Comparison of ENCODE assay signal across 17 mouse cellular contexts in genomic region chr11:87240141-87240832, GRCm38 (mm10).
DNase-seq lines count a peak whose midpoint lies in the region; ATAC-seq and TF ChIP-seq lines count a peak whose summit lies in the region.
"Had no signal": no experiment of that assay in that cellular context is flagged by ENCODE, and none has a peak within 500 bp of the region (broad histone marks: within the 10 kb centered on the region; RNA-seq: fewer than 3 reads in every experiment).

No protein-coding gene starts in this region.

- H3K9me3 ChIP-seq in heart, embryonic 13.5 days: no peaks in the 10 kb centered on the region
- no peaks in the 10 kb centered on the region for H3K9me3 ChIP-seq in CH12.LX (replicated peaks; ENCODE audit: low read length)
- H3K9me3 ChIP-seq in neural tube, embryonic 15.5 days (replicated peaks): no peaks in the 10 kb centered on the region
- H3K9me3 ChIP-seq: hindbrain, embryonic 13.5 days; lung, embryonic 15.5 days had no signal

- dilution Hi-C loops in CH12.LX (cut with MboI; ENCODE audit: extremely low pct_ligation_motif_present, extremely low pct_unique_long_range_greater_than_20kb, low sequenced_read_pairs): no loop called here

- no peak overlapping the region for H3K4me3 ChIP-seq in heart, embryonic 13.5 days
- H3K4me3 ChIP-seq in CH12.LX (replicated peaks in 1 of 3; ENCODE audit: low read depth in 2 of 3, low read length in 2 of 3, poor library complexity in 1 of 3): no peak overlapping the region
- no peak overlapping the region for H3K4me3 ChIP-seq in olfactory bulb, adult 2 months (ENCODE audit: insufficient read depth, low read depth, low read length)
- H3K4me3 ChIP-seq in neural tube, embryonic 15.5 days (replicated peaks): no peak overlapping the region
- H3K4me3 ChIP-seq: hindbrain, embryonic 13.5 days; lung, embryonic 15.5 days; myocyte had no signal

- H3K79me2 ChIP-seq in CH12.LX (replicated peaks; ENCODE audit: control insufficient read depth, extremely low read depth, insufficient read depth, poor library complexity, severe bottlenecking): no peaks in the 10 kb centered on the region

- no peaks in the 10 kb centered on the region for H3K27me3 ChIP-seq in heart, embryonic 13.5 days (replicated peaks)
- H3K27me3 ChIP-seq in CH12.LX (replicated peaks): no peaks in the 10 kb centered on the region
- H3K27me3 ChIP-seq in neural tube, embryonic 15.5 days (replicated peaks): no peaks in the 10 kb centered on the region
- H3K27me3 ChIP-seq: hindbrain, embryonic 13.5 days; lung, embryonic 15.5 days had no signal

- WGBS in heart, embryonic 13.5 days: 61% methylated on average over 15 of the region's 15 CpGs
- WGBS in olfactory bulb, adult 2 months: 42% methylated on average over 15 of the region's 15 CpGs
- WGBS in neural tube, embryonic 15.5 days: 86% methylated on average over 15 of the region's 15 CpGs

- H3K4me1 ChIP-seq in heart, embryonic 13.5 days: peaks cover 51% of the 10 kb centered on the region
- peaks cover 8 to 56% of the 10 kb centered on the region in 2 experiments for H3K4me1 ChIP-seq in CH12.LX (ENCODE audit: control insufficient read depth in 1 of 2, insufficient read depth in 2 of 2)
- H3K4me1 ChIP-seq in olfactory bulb, adult 2 months (ENCODE audit: control insufficient read depth, insufficient read depth, low read length): peaks cover 27% of the 10 kb centered on the region
- no peaks in the 10 kb centered on the region for H3K4me1 ChIP-seq in neural tube, embryonic 15.5 days
- H3K4me1 ChIP-seq: hindbrain, embryonic 13.5 days; lung, embryonic 15.5 days had no signal

- DNase-seq in heart, adult 9 months (ENCODE audit: low spot score in 2 of 2): no peak
- peak; percentile 35 for DNase-seq in CH12.LX (ENCODE audit: extremely low read depth)
- DNase-seq in kidney, adult 8-10 months: peak; percentile 19 to 32
- DNase-seq in right cerebral cortex, postnatal 4 days: no peak
- DNase-seq in cerebellum, adult 11 months: no peak
- DNase-seq: adrenal gland, postnatal 10 days; cerebellum, postnatal 36 days; gastrocnemius, postnatal 25 days; liver; retina, postnatal 1 day had no signal

- H3K36me3 ChIP-seq in heart, embryonic 13.5 days: peaks cover 9% of the 10 kb centered on the region; the same call in 1 of the 2 replicates
- H3K36me3 ChIP-seq in CH12.LX (replicated peaks in 1 of 2; ENCODE audit: control insufficient read depth in 1 of 2, insufficient read depth in 1 of 2, low read length in 1 of 2): peaks cover 8 to 41% of the 10 kb centered on the region in 2 experiments
- peaks cover 16% of the 10 kb centered on the region; the same call in 1 of the 2 replicates for H3K36me3 ChIP-seq in neural tube, embryonic 15.5 days
- H3K36me3 ChIP-seq: lung, embryonic 15.5 days had no signal

- in situ Hi-C loops in CH12.LX (cut with MboI; ENCODE audit: low pct_ligation_motif_present, low pct_unique_long_range_greater_than_20kb, low sequenced_read_pairs): no loop called here

- TF ChIP-seq CTCF in CH12.LX (conservative IDR thresholded peaks at IDR 0.05 in 1 of 2, IDR thresholded peaks at IDR 0.05 in 1 of 2; ENCODE audit: low read depth in 2 of 2, low read length in 2 of 2): no peak
- no peak for TF ChIP-seq CTCF in olfactory bulb, adult 2 months (IDR thresholded peaks at IDR 0.05; ENCODE audit: insufficient read depth, low read depth, low read length)

- TF ChIP-seq EP300 in CH12.LX (IDR thresholded peaks at IDR 0.05; ENCODE audit: low read length): peak; percentile 10; the same call in 1 of the 2 replicates

- peak overlapping the region; percentile 14; the same call in 1 of the 2 replicates for H3K4me2 ChIP-seq in heart, embryonic 13.5 days
- no peak overlapping the region for H3K4me2 ChIP-seq in CH12.LX (ENCODE audit: insufficient read depth, low read depth, poor library complexity, severe bottlenecking)
- no peak overlapping the region for H3K4me2 ChIP-seq in neural tube, embryonic 15.5 days
- H3K4me2 ChIP-seq: hindbrain, embryonic 13.5 days; lung, embryonic 15.5 days had no signal

- ATAC-seq in heart, embryonic 13.5 days (ENCODE audit: extremely low read depth, insufficient number of reproducible peaks, low FRiP score, low TSS enrichment): no peak
- ATAC-seq in neural tube, embryonic 15.5 days (ENCODE audit: low FRiP score): no peak
- ATAC-seq: forebrain, embryonic 14.5 days had no signal

- peak overlapping the region; percentile 34; the same call in 1 of the 2 replicates for H3K9ac ChIP-seq in heart, embryonic 13.5 days
- H3K9ac ChIP-seq in CH12.LX (ENCODE audit: insufficient read depth, low read depth): no peak overlapping the region
- H3K9ac ChIP-seq in neural tube, embryonic 15.5 days (replicated peaks): no peak overlapping the region
- H3K9ac ChIP-seq: hindbrain, embryonic 13.5 days; lung, embryonic 15.5 days had no signal

- TF ChIP-seq POLR2A in CH12.LX (IDR thresholded peaks at IDR 0.05; ENCODE audit: low read depth, low read length): no peak
- TF ChIP-seq POLR2A in olfactory bulb, adult 2 months (IDR thresholded peaks at IDR 0.05; ENCODE audit: insufficient read depth, low read depth, low read length): no peak

- peak overlapping the region; percentile 68 for H3K27ac ChIP-seq in heart, embryonic 13.5 days (replicated peaks)
- no peak overlapping the region for H3K27ac ChIP-seq in CH12.LX (ENCODE audit: insufficient read depth, low read depth)
- peak overlapping the region; percentile 80 for H3K27ac ChIP-seq in olfactory bulb, adult 2 months (ENCODE audit: insufficient read depth, low read depth, low read length)
- H3K27ac ChIP-seq in neural tube, embryonic 15.5 days (replicated peaks): no peak overlapping the region
- H3K27ac ChIP-seq: hindbrain, embryonic 13.5 days; lung, embryonic 15.5 days had no signal

- no peak for TF ChIP-seq RAD21 in CH12.LX (IDR thresholded peaks at IDR 0.05; ENCODE audit: low read depth, low read length)

TF ChIP-seq in CH12.LX, 34 proteins besides CTCF, POLR2A, EP300 and RAD21:
- no peak for TF ChIP-seq KAT2A (IDR thresholded peaks at IDR 0.05; ENCODE audit: insufficient replicate concordance, low read length)
- no peak for TF ChIP-seq BHLHE40 (IDR thresholded peaks at IDR 0.05; ENCODE audit: low read depth, low read length)
- no peak for TF ChIP-seq CHD1 (IDR thresholded peaks at IDR 0.05; ENCODE audit: low read depth, low read length)
- TF ChIP-seq MAFK (IDR thresholded peaks at IDR 0.05; ENCODE audit: insufficient replicate concordance, low read length): no peak
- no peak for TF ChIP-seq E2F4 (IDR thresholded peaks at IDR 0.05; ENCODE audit: insufficient replicate concordance, low read depth, low read length)
- no peak for TF ChIP-seq JUN (IDR thresholded peaks at IDR 0.05; ENCODE audit: insufficient read depth, low read depth, low read length)
- TF ChIP-seq USF1 (IDR thresholded peaks at IDR 0.05; ENCODE audit: low read depth, low read length): no peak
- no peak for TF ChIP-seq TBP (conservative IDR thresholded peaks at IDR 0.05; ENCODE audit: low read depth, low read length)
- no peak for TF ChIP-seq MAX (IDR thresholded peaks at IDR 0.05; ENCODE audit: low read length)
- no peak for TF ChIP-seq NRF1 (IDR thresholded peaks at IDR 0.05; ENCODE audit: low read depth, low read length)

Comparison
In these comparisons a context has a peak if more than half of its experiments do, and no peak if none do; other contexts are left out.
1. H3K27ac ChIP-seq: peak in heart, embryonic 13.5 days (single experiment) and olfactory bulb, adult 2 months (single experiment); none in CH12.LX (single experiment) and neural tube, embryonic 15.5 days (single experiment).
2. DNase-seq: peak in CH12.LX (single experiment) and kidney, adult 8-10 months (2 of 2); none in heart, adult 9 months (0 of 2), right cerebral cortex, postnatal 4 days (single experiment) and cerebellum, adult 11 months (single experiment).